In genomic region chr17:48433689-48434330, GRCm38 (mm10) we compare ENCODE assay signal across 11 mouse cellular contexts. TPM values are rescaled to one million over a fixed set of nuclear protein-coding genes. Genes with fewer than 3 reads are reported as not detected.
DNase-seq lines count a peak whose midpoint lies in the region; ATAC-seq and TF ChIP-seq lines count a peak whose summit lies in the region.
"Had no signal": no experiment of that assay in that cellular context is flagged by ENCODE, and none has a peak within 500 bp of the region (broad histone marks: within the 10 kb centered on the region; RNA-seq: fewer than 3 reads in every experiment).

No protein-coding gene starts in this region.

- no peaks in the 10 kb centered on the region for H3K9me3 ChIP-seq in hindbrain, postnatal 0 days (ENCODE audit: low read length)
- H3K9me3 ChIP-seq in hindbrain, embryonic 13.5 days: no peaks in the 10 kb centered on the region
- H3K9me3 ChIP-seq in midbrain, postnatal 0 days (ENCODE audit: low read length): no peaks in the 10 kb centered on the region
- H3K9me3 ChIP-seq in midbrain, embryonic 14.5 days (ENCODE audit: control insufficient read depth, low read length): no peaks in the 10 kb centered on the region
- no peaks in the 10 kb centered on the region for H3K9me3 ChIP-seq in intestine, embryonic 14.5 days (ENCODE audit: control insufficient read depth, low read length)
- H3K9me3 ChIP-seq: liver, embryonic 15.5 days; midbrain, embryonic 10.5 days had no signal

- no peak overlapping the region for H3K4me3 ChIP-seq in hindbrain, postnatal 0 days (ENCODE audit: low read length)
- no peak overlapping the region for H3K4me3 ChIP-seq in hindbrain, embryonic 13.5 days
- H3K4me3 ChIP-seq in midbrain, postnatal 0 days (ENCODE audit: low read depth, low read length): no peak overlapping the region
- H3K4me3 ChIP-seq in midbrain, embryonic 14.5 days (replicated peaks; ENCODE audit: low read depth, low read length): no peak overlapping the region
- H3K4me3 ChIP-seq in intestine, embryonic 14.5 days (ENCODE audit: low read depth, low read length): no peak overlapping the region
- H3K4me3 ChIP-seq: liver, embryonic 15.5 days; midbrain, embryonic 10.5 days had no signal

- peak; percentile 43 for TF ChIP-seq CTCF in hindbrain, postnatal 0 days (IDR thresholded peaks at IDR 0.05; ENCODE audit: low read depth)
- peak; percentile 40 for TF ChIP-seq CTCF in midbrain, postnatal 0 days (IDR thresholded peaks at IDR 0.05)

- no peak overlapping the region for H3K27ac ChIP-seq in hindbrain, postnatal 0 days
- H3K27ac ChIP-seq in hindbrain, embryonic 13.5 days: no peak overlapping the region
- no peak overlapping the region for H3K27ac ChIP-seq in midbrain, postnatal 0 days (ENCODE audit: low read depth, low read length)
- no peak overlapping the region for H3K27ac ChIP-seq in midbrain, embryonic 14.5 days (replicated peaks; ENCODE audit: low read depth, low read length)
- peak overlapping the region; percentile 59 for H3K27ac ChIP-seq in intestine, embryonic 14.5 days (ENCODE audit: low read depth)
- H3K27ac ChIP-seq: liver, embryonic 15.5 days had no signal

- DNase-seq in hindbrain, postnatal 0 days (ENCODE audit: low spot score): no peak
- no peak for DNase-seq in midbrain, postnatal 0 days (ENCODE audit: low spot score)
- DNase-seq in midbrain, embryonic 14.5 days: no peak
- no peak for DNase-seq in intestine, embryonic 14.5 days (ENCODE audit: low spot score)
- no peak for DNase-seq in frontal cortex, adult 2 months (ENCODE audit: extremely low spot score in 1 of 2, low spot score in 1 of 2)
- no peak for DNase-seq in adrenal gland, adult 18-20 months (ENCODE audit: low spot score in 2 of 2)
- DNase-seq: cerebellum, adult 9-10 months had no signal

- no peaks in the 10 kb centered on the region for H3K27me3 ChIP-seq in hindbrain, postnatal 0 days (ENCODE audit: insufficient read depth, low read length)
- H3K27me3 ChIP-seq in hindbrain, embryonic 13.5 days: no peaks in the 10 kb centered on the region
- no peaks in the 10 kb centered on the region for H3K27me3 ChIP-seq in midbrain, postnatal 0 days (ENCODE audit: insufficient read depth, low read length)
- H3K27me3 ChIP-seq in midbrain, embryonic 14.5 days (ENCODE audit: control insufficient read depth, insufficient read depth, low read length): no peaks in the 10 kb centered on the region
- H3K27me3 ChIP-seq in intestine, embryonic 14.5 days (replicated peaks; ENCODE audit: control insufficient read depth, insufficient read depth, low read length): no peaks in the 10 kb centered on the region
- H3K27me3 ChIP-seq: liver, embryonic 15.5 days had no signal

- H3K36me3 ChIP-seq in hindbrain, postnatal 0 days (ENCODE audit: insufficient read depth, low read length): no peaks in the 10 kb centered on the region
- no peaks in the 10 kb centered on the region for H3K36me3 ChIP-seq in hindbrain, embryonic 13.5 days
- no peaks in the 10 kb centered on the region for H3K36me3 ChIP-seq in midbrain, postnatal 0 days (ENCODE audit: insufficient read depth, low read length)
- no peaks in the 10 kb centered on the region for H3K36me3 ChIP-seq in midbrain, embryonic 14.5 days (ENCODE audit: control insufficient read depth, insufficient read depth, low read length)
- H3K36me3 ChIP-seq in intestine, embryonic 14.5 days (ENCODE audit: control insufficient read depth, insufficient read depth, low read length): no peaks in the 10 kb centered on the region
- H3K36me3 ChIP-seq: liver, embryonic 15.5 days; midbrain, embryonic 10.5 days had no signal

- WGBS in hindbrain, postnatal 0 days: 71% methylated on average over 6 of the region's 6 CpGs
- WGBS in hindbrain, embryonic 13.5 days: 71% methylated on average over 6 of the region's 6 CpGs
- 80% methylated on average over 6 of the region's 6 CpGs for WGBS in midbrain, postnatal 0 days
- WGBS in midbrain, embryonic 14.5 days: 78% methylated on average over 6 of the region's 6 CpGs
- 45% methylated on average over 6 of the region's 6 CpGs for WGBS in intestine, embryonic 14.5 days

- ATAC-seq in hindbrain, postnatal 0 days: no peak
- ATAC-seq in hindbrain, embryonic 13.5 days (ENCODE audit: low FRiP score): no peak
- ATAC-seq in midbrain, postnatal 0 days (ENCODE audit: low FRiP score): no peak
- ATAC-seq in midbrain, embryonic 14.5 days (ENCODE audit: low FRiP score, low TSS enrichment): no peak
- ATAC-seq in intestine, embryonic 14.5 days (replicated peaks; ENCODE audit: low FRiP score, low TSS enrichment, low read depth): peak; percentile 72

- H3K4me2 ChIP-seq in hindbrain, postnatal 0 days (ENCODE audit: low read depth, low read length): no peak overlapping the region
- no peak overlapping the region for H3K4me2 ChIP-seq in hindbrain, embryonic 13.5 days
- H3K4me2 ChIP-seq in midbrain, postnatal 0 days (ENCODE audit: low read depth, low read length, poor library complexity, severe bottlenecking): no peak overlapping the region
- H3K4me2 ChIP-seq in midbrain, embryonic 14.5 days (ENCODE audit: low read length): no peak overlapping the region
- H3K4me2 ChIP-seq in intestine, embryonic 14.5 days (ENCODE audit: low read length): no peak overlapping the region
- H3K4me2 ChIP-seq: liver, embryonic 15.5 days had no signal

- H3K9ac ChIP-seq in hindbrain, postnatal 0 days (replicated peaks; ENCODE audit: low read length): no peak overlapping the region
- no peak overlapping the region for H3K9ac ChIP-seq in hindbrain, embryonic 13.5 days
- H3K9ac ChIP-seq in midbrain, postnatal 0 days (replicated peaks; ENCODE audit: low read length, poor library complexity, severe bottlenecking): no peak overlapping the region
- H3K9ac ChIP-seq in midbrain, embryonic 14.5 days (replicated peaks; ENCODE audit: low read length): no peak overlapping the region
- H3K9ac ChIP-seq in intestine, embryonic 14.5 days (ENCODE audit: low read length): no peak overlapping the region
- H3K9ac ChIP-seq: liver, embryonic 15.5 days had no signal

- H3K4me1 ChIP-seq in hindbrain, postnatal 0 days (ENCODE audit: insufficient read depth, low read length): 0 out of 2 replicates have a peak, but pooled peaks cover 3% of the 10 kb centered on the region
- peaks cover 32% of the 10 kb centered on the region for H3K4me1 ChIP-seq in hindbrain, embryonic 13.5 days (replicated peaks)
- no peaks in the 10 kb centered on the region for H3K4me1 ChIP-seq in midbrain, postnatal 0 days (ENCODE audit: insufficient read depth, low read length)
- H3K4me1 ChIP-seq in midbrain, embryonic 14.5 days (ENCODE audit: control insufficient read depth, insufficient read depth, low read length): 0 out of 2 replicates have a peak, but pooled peaks cover 4% of the 10 kb centered on the region
- peaks cover 47% of the 10 kb centered on the region for H3K4me1 ChIP-seq in intestine, embryonic 14.5 days (replicated peaks; ENCODE audit: control insufficient read depth, insufficient read depth, low read length)

RNA-seq across cellular contexts. Expression of gene Apobec2, which starts 1.1 kb away (rescaled TPM):
- 0.78 and 1.2 TPM in 2 replicates for total RNA-seq in hindbrain, postnatal 0 days (2014; rRNA removed)
- 1.1 and 1.2 TPM in 2 replicates for polyA plus RNA-seq in hindbrain, postnatal 0 days (2015; fragmentation: Nextera tagmentation; extraction: Ambion mirVana)
- polyA plus RNA-seq in hindbrain, embryonic 13.5 days (2015; fragmentation: Nextera tagmentation; extraction: Ambion mirVana): 0.67 and 0.81 TPM in 2 replicates
- 0.11 and 0.80 TPM in 2 replicates for total RNA-seq in midbrain, postnatal 0 days (2014; rRNA removed)
- polyA plus RNA-seq in midbrain, postnatal 0 days (2015; fragmentation: Nextera tagmentation; extraction: Ambion mirVana): 0.31 and 0.32 TPM in 2 replicates
- 0.26 and 0.29 TPM in 2 replicates for polyA plus RNA-seq in midbrain, embryonic 14.5 days (2014; fragmentation: Nextera tagmentation; extraction: Ambion mirVana)
- polyA plus RNA-seq in intestine, embryonic 14.5 days (2014; fragmentation: Nextera tagmentation; extraction: Ambion mirVana): 2.4 and 3.3 TPM in 2 replicates
- polyA plus RNA-seq in frontal cortex, adult 2 months (2012; rRNA removed): 0.08 and 0.21 TPM in 2 replicates
- 1 to 10 TPM; 1.5 to 2.0 TPM for total RNA-seq in adrenal gland, adult 18-20 months (2021)

RNA-seq across cellular contexts. Expression of gene Tspo2, which starts 17.5 kb away (rescaled TPM):
- total RNA-seq in hindbrain, postnatal 0 days (2014; rRNA removed): 0.22 and 2.0 TPM in 2 replicates
- polyA plus RNA-seq in hindbrain, postnatal 0 days (2015; fragmentation: Nextera tagmentation; extraction: Ambion mirVana): 0.58 and 0.90 TPM in 2 replicates
- 1.8 and 2.7 TPM in 2 replicates for polyA plus RNA-seq in hindbrain, embryonic 13.5 days (2015; fragmentation: Nextera tagmentation; extraction: Ambion mirVana)
- 0.22 and 0.85 TPM in 2 replicates for total RNA-seq in midbrain, postnatal 0 days (2014; rRNA removed)
- 0.74 and 1.4 TPM in 2 replicates for polyA plus RNA-seq in midbrain, postnatal 0 days (2015; fragmentation: Nextera tagmentation; extraction: Ambion mirVana)
- 2.5 and 4.6 TPM in 2 replicates for polyA plus RNA-seq in midbrain, embryonic 14.5 days (2014; fragmentation: Nextera tagmentation; extraction: Ambion mirVana)
- 1.6 and 1.7 TPM in 2 replicates for polyA plus RNA-seq in intestine, embryonic 14.5 days (2014; fragmentation: Nextera tagmentation; extraction: Ambion mirVana)
- 0.06 TPM in 1 of 2 replicates, not detected in the other for polyA plus RNA-seq in frontal cortex, adult 2 months (2012; rRNA removed)
- not detected for total RNA-seq in adrenal gland, adult 18-20 months (2021)
- polyA plus RNA-seq: urinary bladder, adult 2 months had no signal

RNA-seq across cellular contexts. Expression of gene Unc5cl, which starts 20.9 kb away (rescaled TPM):
- 0.26 TPM in 1 of 2 replicates, not detected in the other for total RNA-seq in hindbrain, postnatal 0 days (2014; rRNA removed)
- polyA plus RNA-seq in hindbrain, postnatal 0 days (2015; fragmentation: Nextera tagmentation; extraction: Ambion mirVana): 0.13 and 0.32 TPM in 2 replicates
- 0.26 and 0.38 TPM in 2 replicates for polyA plus RNA-seq in hindbrain, embryonic 13.5 days (2015; fragmentation: Nextera tagmentation; extraction: Ambion mirVana)
- 0.19 and 0.49 TPM in 2 replicates for total RNA-seq in midbrain, postnatal 0 days (2014; rRNA removed)
- 0.06 and 0.32 TPM in 2 replicates for polyA plus RNA-seq in midbrain, postnatal 0 days (2015; fragmentation: Nextera tagmentation; extraction: Ambion mirVana)
- 0.22 and 0.53 TPM in 2 replicates for polyA plus RNA-seq in midbrain, embryonic 14.5 days (2014; fragmentation: Nextera tagmentation; extraction: Ambion mirVana)
- polyA plus RNA-seq in intestine, embryonic 14.5 days (2014; fragmentation: Nextera tagmentation; extraction: Ambion mirVana): 33.5 and 37.0 TPM in 2 replicates
- 0.08 TPM in 1 of 2 replicates, not detected in the other for polyA plus RNA-seq in frontal cortex, adult 2 months (2012; rRNA removed)
- under 1 TPM in 1 of 2 experiments, not detected in 1; 0.19 TPM for total RNA-seq in adrenal gland, adult 18-20 months (2021)
- polyA plus RNA-seq: midbrain, embryonic 10.5 days had no signal

RNA-seq across cellular contexts. Expression of gene Oard1, which starts 24.0 kb away (rescaled TPM):
- total RNA-seq in hindbrain, postnatal 0 days (2014; rRNA removed): 9.9 and 10.2 TPM in 2 replicates
- 34.4 and 36.7 TPM in 2 replicates for polyA plus RNA-seq in hindbrain, postnatal 0 days (2015; fragmentation: Nextera tagmentation; extraction: Ambion mirVana)
- 45.1 and 47.1 TPM in 2 replicates for polyA plus RNA-seq in hindbrain, embryonic 13.5 days (2015; fragmentation: Nextera tagmentation; extraction: Ambion mirVana)
- total RNA-seq in midbrain, postnatal 0 days (2014; rRNA removed): 12.9 and 15.0 TPM in 2 replicates
- 28.0 and 30.2 TPM in 2 replicates for polyA plus RNA-seq in midbrain, postnatal 0 days (2015; fragmentation: Nextera tagmentation; extraction: Ambion mirVana)
- polyA plus RNA-seq in midbrain, embryonic 14.5 days (2014; fragmentation: Nextera tagmentation; extraction: Ambion mirVana): 41.9 and 49.2 TPM in 2 replicates
- polyA plus RNA-seq in intestine, embryonic 14.5 days (2014; fragmentation: Nextera tagmentation; extraction: Ambion mirVana): 72.4 and 77.7 TPM in 2 replicates
- 17.5 and 20.7 TPM in 2 replicates for polyA plus RNA-seq in frontal cortex, adult 2 months (2012; rRNA removed)
- total RNA-seq in adrenal gland, adult 18-20 months (2021): 10 to 100 TPM; 17.5 to 19.5 TPM

RNA-seq across cellular contexts. Expression of gene Nfya, which starts 24.1 kb away (rescaled TPM):
- 29.0 and 39.7 TPM in 2 replicates for total RNA-seq in hindbrain, postnatal 0 days (2014; rRNA removed)
- polyA plus RNA-seq in hindbrain, postnatal 0 days (2015; fragmentation: Nextera tagmentation; extraction: Ambion mirVana): 3.5 and 5.0 TPM in 2 replicates
- 13.2 and 13.8 TPM in 2 replicates for polyA plus RNA-seq in hindbrain, embryonic 13.5 days (2015; fragmentation: Nextera tagmentation; extraction: Ambion mirVana)
- 22.7 and 30.9 TPM in 2 replicates for total RNA-seq in midbrain, postnatal 0 days (2014; rRNA removed)
- polyA plus RNA-seq in midbrain, postnatal 0 days (2015; fragmentation: Nextera tagmentation; extraction: Ambion mirVana): 3.8 and 4.1 TPM in 2 replicates
- polyA plus RNA-seq in midbrain, embryonic 14.5 days (2014; fragmentation: Nextera tagmentation; extraction: Ambion mirVana): 14.2 and 16.5 TPM in 2 replicates
- polyA plus RNA-seq in intestine, embryonic 14.5 days (2014; fragmentation: Nextera tagmentation; extraction: Ambion mirVana): 21.4 and 24.0 TPM in 2 replicates
- 31.2 and 35.5 TPM in 2 replicates for polyA plus RNA-seq in frontal cortex, adult 2 months (2012; rRNA removed)
- total RNA-seq in adrenal gland, adult 18-20 months (2021): 10 to 100 TPM; 35.5 to 36.5 TPM

Comparison
In these comparisons a context has a peak if more than half of its experiments do, and no peak if none do; other contexts are left out.
1. RNA of gene Unc5cl, which starts 20.9 kb away (polyA plus RNA-seq): 33.5 to 37.0 TPM in intestine, embryonic 14.5 days; 0.22 to 0.53 TPM in midbrain, embryonic 14.5 days, 0.06 to 0.32 TPM in midbrain, postnatal 0 days, 0.26 to 0.38 TPM in hindbrain, embryonic 13.5 days, 0.13 to 0.32 TPM in hindbrain, postnatal 0 days and 0.08 TPM in frontal cortex, adult 2 months; every median in the first group is over 10 times any median in the second.